ENCODE assay signal across 1 mouse cellular context in genomic region chr5:118561086-118561987, GRCm38 (mm10).
TF ChIP-seq lines count a peak whose summit lies in the region.

No protein-coding gene starts in this region.

TF ChIP-seq in MEL, 35 proteins besides CTCF, POLR2A, EP300 and RAD21 (continued from another document):
- TF ChIP-seq MYC (IDR thresholded peaks at IDR 0.05; ENCODE audit: low read depth, low read length) (no peak), UBTF (IDR thresholded peaks at IDR 0.05; ENCODE audit: borderline replicate concordance, insufficient read depth, low read depth, low read length) (no peak), CHD2 (IDR thresholded peaks at IDR 0.05; ENCODE audit: low read length) (no peak)
